Mouse (Mus musculus) neural tube, embryonic 11.5 days (tissue): ENCODE measurements around the gene Chn2. TPM values are rescaled to one million over a fixed set of nuclear protein-coding genes. Genes with fewer than 3 reads are reported as not detected.

Experiments
- ATAC-seq: fragments of 200-750 bp; cut with Nextera tagmentation; 2 replicates; pipeline ENCODE4 v1.8.0; 2017; ENCODE audit warnings: moderate number of reproducible peaks, mild to moderate bottlenecking, moderate TSS enrichment, moderate library complexity; ENCODE audit not compliant: insufficient read depth, low FRiP score, low TSS enrichment
- DNase-seq: peaks from one replicate; pipeline ENCODE4 v3.0.0-alpha.2; 2015; ENCODE audit warnings: low spot score
- H3K27ac ChIP-seq: fragments of 300-500 bp; sonication (generic); 2 replicates; pipeline ENCODE4 v1.5.1; 2014; ENCODE audit warnings: low read depth, mild to moderate bottlenecking, low read length
- H3K27me3 ChIP-seq: fragments of 300-500 bp; sonication (generic); 2 replicates; pipeline ENCODE4 v1.6.1; 2014; ENCODE audit warnings: mild to moderate bottlenecking, low read length, mixed read lengths; ENCODE audit not compliant: control insufficient read depth, insufficient read depth
- H3K36me3 ChIP-seq: fragments of 300-500 bp; sonication (generic); 2 replicates; pipeline ENCODE4 v1.6.1; 2014; ENCODE audit warnings: mild to moderate bottlenecking, low read length, moderate library complexity, mixed read lengths; ENCODE audit not compliant: control insufficient read depth, insufficient read depth
- H3K4me1 ChIP-seq: fragments of 300-500 bp; sonication (generic); 2 replicates; pipeline ENCODE4 v1.6.1; 2014; ENCODE audit warnings: low read length, mixed read lengths; ENCODE audit not compliant: control insufficient read depth, insufficient read depth
- H3K4me2 ChIP-seq: fragments of 300-500 bp; sonication (generic); 2 replicates; pipeline ENCODE4 v1.6.1; 2014; ENCODE audit warnings: low read depth, mild to moderate bottlenecking, moderate library complexity
- H3K4me3 ChIP-seq: fragments of 300-500 bp; sonication (generic); 2 replicates; pipeline ENCODE4 v1.5.1; 2014; ENCODE audit warnings: low read depth, low read length
- H3K9ac ChIP-seq: fragments of 300-500 bp; sonication (generic); 2 replicates; pipeline ENCODE4 v1.6.1; 2014; ENCODE audit warnings: mild to moderate bottlenecking, low read length
- H3K9me3 ChIP-seq: fragments of 300-500 bp; sonication (generic); 2 replicates; pipeline ENCODE4 v1.6.1; 2016; ENCODE audit warnings: low read length; ENCODE audit not compliant: control insufficient read depth
- WGBS: fragments of 180-500 bp; shearing (Covaris S2); extraction: QIAGEN DNeasy Blood & Tissue Kit; methylation state at CpG from one replicate; pipeline ENCODE4 v1.1.7; 2014; 5-methylcytosine and 5-hydroxymethylcytosine counted together
- polyA plus RNA-seq: library from polyadenylated mRNA; unstranded; fragments of >200 nt; fragmentation: Nextera tagmentation; extraction: Ambion mirVana; gene quantifications from 2 replicates; pipeline ENCODE4 v1.2.1, GENCODE M21; 2014

Chn2 gene
- polyA plus RNA-seq, 1 experiment from 2014 or later = 24.2 TPM

- 88% methylated on average over 9 of the region's 9 CpGs for WGBS
These were observed 98.8 kb downstream of the Chn2 start for GRCm38 (mm10) chr6:54138157-54138556.

GRCm38 (mm10) chr6:54140488-54140887 lies 101.1 kb downstream of the Chn2 start:
- H3K4me2 ChIP-seq = no peak overlapping the region
- no peak overlapping the region for H3K27ac ChIP-seq
- H3K4me3 ChIP-seq = no peak overlapping the region
- H3K4me1 ChIP-seq = no peaks in the 10 kb centered on the region
- H3K36me3 ChIP-seq = no peaks in the 10 kb centered on the region
- no peaks in the 10 kb centered on the region for H3K27me3 ChIP-seq
- WGBS = 94% methylated on average over 4 of the region's 4 CpGs
- no peak overlapping the region for H3K9ac ChIP-seq
- DNase-seq (no peak), ATAC-seq (no peak)
- H3K9me3 ChIP-seq = no peaks in the 10 kb centered on the region

More at GRCm38 (mm10) chr6:54138157-54138556, 98.8 kb downstream of the Chn2 start:
- Histone ChIP-seq H3K36me3 (no peaks in the 10 kb centered on the region), H3K4me2 (no peak overlapping the region), H3K27me3 (no peaks in the 10 kb centered on the region), H3K4me1 (no peaks in the 10 kb centered on the region), H3K27ac (no peak overlapping the region), H3K9me3 (no peaks in the 10 kb centered on the region), H3K4me3 (no peak overlapping the region), H3K9ac (no peak overlapping the region)
- no peak for ATAC-seq
- DNase-seq = no peak

- Histone ChIP-seq H3K27ac (no peak overlapping the region), H3K4me2 (no peak overlapping the region), H3K9me3 (no peaks in the 10 kb centered on the region), H3K36me3 (no peaks in the 10 kb centered on the region), H3K4me1 (0 out of 2 replicates have a peak, but pooled peaks cover 3% of the 10 kb centered on the region), H3K27me3 (no peaks in the 10 kb centered on the region), H3K9ac (no peak overlapping the region), H3K4me3 (no peak overlapping the region)
- ATAC-seq = no peak
- DNase-seq = no peak
- 82% methylated on average over 3 of the region's 3 CpGs for WGBS
These were observed 101.8 kb downstream of the Chn2 start for GRCm38 (mm10) chr6:54141165-54141564.

GRCm38 (mm10) chr6:54142848-54143651 lies 103.7 kb downstream of the Chn2 start:
- Histone ChIP-seq H3K9ac (no peak overlapping the region), H3K36me3 (no peaks in the 10 kb centered on the region), H3K4me3 (no peak overlapping the region), H3K4me1 (0 out of 2 replicates have a peak, but pooled peaks cover 3% of the 10 kb centered on the region), H3K4me2 (no peak overlapping the region), H3K9me3 (no peaks in the 10 kb centered on the region), H3K27ac (no peak overlapping the region), H3K27me3 (no peaks in the 10 kb centered on the region)
- ATAC-seq (no peak), DNase-seq (no peak)
- WGBS = 74% methylated on average over 11 of the region's 11 CpGs

- H3K9me3 ChIP-seq = no peaks in the 10 kb centered on the region
- H3K4me1 ChIP-seq = 0 out of 2 replicates have a peak, but pooled peaks cover 3% of the 10 kb centered on the region
- H3K4me3 ChIP-seq = no peak overlapping the region
- H3K27me3 ChIP-seq = no peaks in the 10 kb centered on the region
- no peak overlapping the region for H3K4me2 ChIP-seq
- H3K27ac ChIP-seq = no peak overlapping the region
- no peak for ATAC-seq
- no peak overlapping the region for H3K9ac ChIP-seq
- no peaks in the 10 kb centered on the region for H3K36me3 ChIP-seq
- WGBS = 86% methylated on average over 2 of the region's 2 CpGs
- DNase-seq = no peak
These were observed 104.3 kb downstream of the Chn2 start for GRCm38 (mm10) chr6:54143652-54143960.

- no peaks in the 10 kb centered on the region for H3K9me3 ChIP-seq
- H3K36me3 ChIP-seq = no peaks in the 10 kb centered on the region
- ATAC-seq (no peak), DNase-seq (no peak)
- H3K4me2 ChIP-seq = no peak overlapping the region
- 48% methylated on average over 6 of the region's 6 CpGs for WGBS
- no peak overlapping the region for H3K9ac ChIP-seq
- H3K4me1 ChIP-seq = 0 out of 2 replicates have a peak, but pooled peaks cover 3% of the 10 kb centered on the region
- no peak overlapping the region for H3K4me3 ChIP-seq
- H3K27ac ChIP-seq = no peak overlapping the region
- no peaks in the 10 kb centered on the region for H3K27me3 ChIP-seq
These were observed 109.6 kb downstream of the Chn2 start for GRCm38 (mm10) chr6:54148844-54149526.

- H3K4me1 ChIP-seq = 0 out of 2 replicates have a peak, but pooled peaks cover 1% of the 10 kb centered on the region
- no peaks in the 10 kb centered on the region for H3K27me3 ChIP-seq
- H3K9me3 ChIP-seq = no peaks in the 10 kb centered on the region
- H3K4me3 ChIP-seq = no peak overlapping the region
- 78% methylated on average over 5 of the region's 5 CpGs for WGBS
- no peaks in the 10 kb centered on the region for H3K36me3 ChIP-seq
- no peak overlapping the region for H3K4me2 ChIP-seq
- DNase-seq (no peak), ATAC-seq (no peak)
- H3K9ac ChIP-seq = no peak overlapping the region
- H3K27ac ChIP-seq = no peak overlapping the region
These were observed 111.5 kb downstream of the Chn2 start for GRCm38 (mm10) chr6:54150821-54151220.

- no peak for DNase-seq
These were observed 112.3 kb downstream of the Chn2 start for GRCm38 (mm10) chr6:54151443-54152241.

More at GRCm38 (mm10) chr6:54151443-54152241, 112.3 kb downstream of the Chn2 start:
- ATAC-seq = no peak
- Histone ChIP-seq H3K27me3 (no peaks in the 10 kb centered on the region), H3K9me3 (no peaks in the 10 kb centered on the region), H3K4me1 (no peaks in the 10 kb centered on the region), H3K9ac (no peak overlapping the region), H3K27ac (no peak overlapping the region), H3K36me3 (no peaks in the 10 kb centered on the region), H3K4me2 (no peak overlapping the region), H3K4me3 (no peak overlapping the region)
- 74% methylated on average over 7 of the region's 7 CpGs for WGBS
